ENCODE assay signal across 8 mouse cellular contexts in the genomic region with DNA sequence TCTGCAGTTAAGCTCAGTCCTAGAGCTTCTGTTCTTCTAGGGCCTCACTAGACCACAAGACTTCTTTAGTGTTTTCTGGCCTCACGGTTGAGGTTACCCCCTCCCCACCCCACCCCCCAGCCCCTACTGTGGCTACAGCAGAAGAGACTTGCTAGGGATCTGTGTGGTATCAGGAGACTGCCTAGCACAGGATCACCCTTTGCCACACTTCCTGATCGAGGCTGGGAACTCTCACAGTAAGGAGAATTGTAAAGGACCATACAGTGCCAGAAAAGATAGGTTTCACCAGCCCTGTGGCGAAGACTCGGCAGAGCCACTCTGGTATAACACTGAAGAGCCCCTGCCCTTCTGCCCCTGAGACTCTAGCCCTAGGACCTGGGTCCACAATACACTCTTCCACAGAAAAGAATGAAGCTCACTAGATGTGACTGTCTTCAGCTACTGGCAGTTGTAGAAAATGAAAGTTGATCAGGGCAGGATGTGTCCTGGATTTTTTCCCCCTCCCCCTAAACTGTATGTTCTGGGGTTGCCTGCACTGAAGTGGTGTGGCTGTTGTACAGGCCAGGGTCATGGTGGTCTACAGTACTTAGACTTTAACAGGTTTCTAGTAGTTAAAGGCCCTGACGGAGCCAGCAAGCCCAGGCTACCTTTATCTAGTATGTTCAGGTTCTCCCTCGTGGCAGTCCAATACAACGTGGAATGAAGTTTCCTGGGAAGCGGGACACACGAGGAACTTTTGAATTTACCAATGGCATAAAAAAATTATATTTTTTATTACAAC.
DNase-seq lines count a peak whose midpoint lies in the region; ATAC-seq and TF ChIP-seq lines count a peak whose summit lies in the region.

No protein-coding gene starts in this region.

- peak overlapping the region; percentile 99 for H3K27ac ChIP-seq in kidney, postnatal 0 days
- peak overlapping the region; percentile 91 for H3K27ac ChIP-seq in MEL (ENCODE audit: control insufficient read depth, low read depth, low read length)
- peak overlapping the region; percentile 100 for H3K27ac ChIP-seq in brown adipose tissue, adult 24 weeks (replicated peaks; ENCODE audit: low read depth, low read length)
- H3K27ac ChIP-seq in limb, embryonic 14.5 days (replicated peaks; ENCODE audit: low read depth, low read length), result no peak overlapping the region

- peaks cover 66% of the 10 kb centered on the region for H3K79me2 ChIP-seq in MEL (ENCODE audit: control insufficient read depth, insufficient read depth, low read length, poor library complexity)

- peaks cover 18% of the 10 kb centered on the region for H3K4me1 ChIP-seq in kidney, postnatal 0 days (replicated peaks; ENCODE audit: insufficient read depth, low read length)
- peaks cover 0 to 8% of the 10 kb centered on the region in 2 experiments; a peak in 3 of 4 replicates for H3K4me1 ChIP-seq in MEL (ENCODE audit: control insufficient read depth in 1 of 2, insufficient read depth in 2 of 2, low read length in 2 of 2)
- H3K4me1 ChIP-seq in brown adipose tissue, adult 24 weeks (ENCODE audit: control insufficient read depth, insufficient read depth, insufficient read length, low read length), result peaks cover 14% of the 10 kb centered on the region
- peaks cover 31% of the 10 kb centered on the region for H3K4me1 ChIP-seq in limb, embryonic 14.5 days (ENCODE audit: control insufficient read depth, insufficient read depth, low read length)

- no peaks in the 10 kb centered on the region for H3K9me3 ChIP-seq in kidney, postnatal 0 days (replicated peaks; ENCODE audit: low read length)
- H3K9me3 ChIP-seq in MEL (replicated peaks; ENCODE audit: insufficient read depth, low read length), result no peaks in the 10 kb centered on the region
- H3K9me3 ChIP-seq in limb, embryonic 14.5 days (ENCODE audit: control insufficient read depth, low read length), result no peaks in the 10 kb centered on the region

- peak in 1 of 2 experiments; percentile 45; a peak in 1 of 4 replicates for TF ChIP-seq EP300 in MEL (IDR thresholded peaks at IDR 0.05; ENCODE audit: low read depth in 1 of 2, low read length in 2 of 2)

- peak; percentile 7 to 58; a peak in 1 of 4 replicates for TF ChIP-seq POLR2A in MEL (IDR thresholded peaks at IDR 0.05; ENCODE audit: control insufficient read depth in 1 of 2, insufficient read depth in 1 of 2, low read depth in 1 of 2, low read length in 2 of 2, poor library complexity in 1 of 2)
- no peak for TF ChIP-seq POLR2A in limb, embryonic 14.5 days (IDR thresholded peaks at IDR 0.05; ENCODE audit: borderline replicate concordance, extremely low read depth, insufficient read depth, insufficient read length)

- H3K4me2 ChIP-seq in kidney, postnatal 0 days (ENCODE audit: low read length), result peak overlapping the region; percentile 87
- H3K4me2 ChIP-seq in limb, embryonic 14.5 days (replicated peaks; ENCODE audit: low read depth, low read length, severe bottlenecking), result peak overlapping the region; percentile 77

- WGBS in kidney, postnatal 0 days, result 51% methylated on average over 9 of the region's 9 CpGs
- WGBS in limb, embryonic 14.5 days, result 59% methylated on average over 9 of the region's 9 CpGs

- no peak for ATAC-seq in kidney, postnatal 0 days (replicated peaks; ENCODE audit: low FRiP score, low read depth)
- no peak for ATAC-seq in limb, embryonic 14.5 days (ENCODE audit: low FRiP score, low read depth)

- 0 out of 2 replicates have a peak, but pooled peaks cover under 1% of the 10 kb centered on the region for H3K36me3 ChIP-seq in kidney, postnatal 0 days (ENCODE audit: insufficient read depth, low read length)
- H3K36me3 ChIP-seq in MEL (ENCODE audit: control insufficient read depth in 1 of 2, insufficient read depth in 2 of 2, low read length in 2 of 2), result peaks cover 2 to 10% of the 10 kb centered on the region in 2 experiments; a peak in 3 of 4 replicates
- peaks cover 5% of the 10 kb centered on the region; the same call in 1 of the 2 replicates for H3K36me3 ChIP-seq in limb, embryonic 14.5 days (ENCODE audit: control insufficient read depth, insufficient read depth, low read length)

- H3K9ac ChIP-seq in kidney, postnatal 0 days (ENCODE audit: low read depth, low read length), result peak overlapping the region; percentile 50; the same call in 1 of the 2 replicates
- H3K9ac ChIP-seq in MEL (ENCODE audit: control insufficient read depth, low read depth, low read length, poor library complexity, severe bottlenecking), result peak overlapping the region; percentile 99
- H3K9ac ChIP-seq in limb, embryonic 14.5 days (ENCODE audit: low read depth, low read length, severe bottlenecking), result 0 out of 2 replicates have a peak overlapping the region, but pooled peaks have one; percentile 5

- TF ChIP-seq CTCF in kidney, postnatal 0 days (IDR thresholded peaks at IDR 0.05; ENCODE audit: low read depth), result no peak
- no peak for TF ChIP-seq CTCF in MEL (IDR thresholded peaks at IDR 0.05 in 2 of 3, conservative IDR thresholded peaks at IDR 0.05 in 1 of 3; ENCODE audit: control insufficient read depth in 1 of 3, insufficient read depth in 1 of 3, low read depth in 2 of 3, low read length in 3 of 3, poor library complexity in 1 of 3, severe bottlenecking in 1 of 3)

- TF ChIP-seq RAD21 in MEL (IDR thresholded peaks at IDR 0.05; ENCODE audit: low read depth, low read length), result no peak

- no peaks in the 10 kb centered on the region for H3K27me3 ChIP-seq in kidney, postnatal 0 days (ENCODE audit: insufficient read depth, low read length)
- H3K27me3 ChIP-seq in MEL (ENCODE audit: control insufficient read depth in 1 of 2, insufficient read depth in 2 of 2, low read length in 2 of 2), result no peaks in the 10 kb centered on the region; a peak in 1 of 4 replicates
- H3K27me3 ChIP-seq in limb, embryonic 14.5 days (ENCODE audit: control insufficient read depth, insufficient read depth, low read length), result 0 out of 2 replicates have a peak, but pooled peaks cover 2% of the 10 kb centered on the region

- no peak for DNase-seq in kidney, postnatal 0 days (ENCODE audit: low spot score)
- DNase-seq in kidney, postnatal 36 days, result no peak
- peak; percentile 79 for DNase-seq in MEL (ENCODE audit: low read depth, low spot score)
- DNase-seq in limb, embryonic 14.5 days (ENCODE audit: low spot score), result no peak
- DNase-seq in retina, embryonic 14.5 days (ENCODE audit: low spot score), result no peak
- DNase-seq in left cerebral cortex, adult 11 months (ENCODE audit: low spot score), result no peak
- DNase-seq in layer of hippocampus, adult 18-20 months (ENCODE audit: low spot score in 2 of 2), result no peak

- no peak overlapping the region for H3K4me3 ChIP-seq in kidney, postnatal 0 days (replicated peaks; ENCODE audit: low read depth, low read length)
- peak overlapping the region; percentile 67 to 98 for H3K4me3 ChIP-seq in MEL (ENCODE audit: control insufficient read depth in 1 of 2, insufficient read depth in 1 of 2, low read depth in 2 of 2, low read length in 2 of 2)
- H3K4me3 ChIP-seq in brown adipose tissue, adult 24 weeks (ENCODE audit: insufficient read depth, low read depth, low read length), result peak overlapping the region; percentile 92
- H3K4me3 ChIP-seq in limb, embryonic 14.5 days (replicated peaks; ENCODE audit: low read length), result peak overlapping the region; percentile 95; the same call in 1 of the 2 replicates

TF ChIP-seq in MEL, 35 proteins besides CTCF, POLR2A, EP300 and RAD21 (continues in another document):
- 0 out of 2 replicates have a peak, but pooled peaks have one; percentile 59 for TF ChIP-seq ETS1 (IDR thresholded peaks at IDR 0.05; ENCODE audit: low read depth, low read length)
- no peak for TF ChIP-seq NRF1 (IDR thresholded peaks at IDR 0.05; ENCODE audit: insufficient read depth, low read depth, low read length, poor library complexity, severe bottlenecking)
- no peak for TF ChIP-seq GABPA (IDR thresholded peaks at IDR 0.05; ENCODE audit: low read depth, low read length)
- TF ChIP-seq ZC3H11A (IDR thresholded peaks at IDR 0.05; ENCODE audit: low read depth, low read length), result no peak
- TF ChIP-seq POLR2AphosphoS2 (IDR thresholded peaks at IDR 0.05; ENCODE audit: low read length), result peak; percentile 94
- peak; percentile 93 for TF ChIP-seq ZMIZ1 (IDR thresholded peaks at IDR 0.05; ENCODE audit: low read depth, low read length)
- TF ChIP-seq JUND (IDR thresholded peaks at IDR 0.05; ENCODE audit: low read depth, low read length), result no peak
- no peak for TF ChIP-seq ZKSCAN1 (IDR thresholded peaks at IDR 0.05; ENCODE audit: low read depth, low read length)
- TF ChIP-seq HCFC1 (IDR thresholded peaks at IDR 0.05; ENCODE audit: low read depth, low read length), result peak; percentile 7; the same call in 1 of the 2 replicates
- peak; percentile 95 for TF ChIP-seq MXI1 (IDR thresholded peaks at IDR 0.05; ENCODE audit: low read depth, low read length)
- no peak for TF ChIP-seq KAT2A (conservative IDR thresholded peaks at IDR 0.05; ENCODE audit: low read depth, low read length)
- TF ChIP-seq BHLHE40 (IDR thresholded peaks at IDR 0.05; ENCODE audit: borderline replicate concordance, low read depth, low read length), result no peak
- TF ChIP-seq CHD2 (IDR thresholded peaks at IDR 0.05; ENCODE audit: low read length), result no peak
- TF ChIP-seq MYC (IDR thresholded peaks at IDR 0.05; ENCODE audit: low read depth, low read length), result peak; percentile 98
- TF ChIP-seq ELF1 (IDR thresholded peaks at IDR 0.05; ENCODE audit: low read depth, low read length), result no peak
- TF ChIP-seq MYB (IDR thresholded peaks at IDR 0.05; ENCODE audit: low read depth, low read length), result no peak
- TF ChIP-seq TCF12 (IDR thresholded peaks at IDR 0.05; ENCODE audit: low read depth, low read length), result no peak; the same call in 1 of the 2 replicates
- peak; percentile 96 for TF ChIP-seq MAX (IDR thresholded peaks at IDR 0.05; ENCODE audit: low read length)
- TF ChIP-seq CHD1 (IDR thresholded peaks at IDR 0.05; ENCODE audit: low read depth, low read length), result peak; percentile 59
- peak; percentile 11; the same call in 1 of the 2 replicates for TF ChIP-seq TAL1 (IDR thresholded peaks at IDR 0.05; ENCODE audit: low read length)
- no peak for TF ChIP-seq UBTF (IDR thresholded peaks at IDR 0.05; ENCODE audit: borderline replicate concordance, insufficient read depth, low read depth, low read length)
- peak; percentile 94 for TF ChIP-seq SIN3A (IDR thresholded peaks at IDR 0.05; ENCODE audit: low read length)
- peak; percentile 77 for TF ChIP-seq NELFE (IDR thresholded peaks at IDR 0.05; ENCODE audit: low read depth, low read length)
- no peak for TF ChIP-seq USF2 (IDR thresholded peaks at IDR 0.05; ENCODE audit: borderline replicate concordance in 1 of 2, insufficient read depth in 1 of 2, low read depth in 1 of 2, low read length in 2 of 2)
- TF ChIP-seq MEF2A (IDR thresholded peaks at IDR 0.05; ENCODE audit: extremely low read depth, insufficient replicate concordance, low read depth, low read length, poor library complexity, severe bottlenecking), result no peak
- no peak for TF ChIP-seq USF1 (IDR thresholded peaks at IDR 0.05; ENCODE audit: low read depth, low read length)
- no peak for TF ChIP-seq E2F4 (IDR thresholded peaks at IDR 0.05; ENCODE audit: borderline replicate concordance, low read depth, low read length)

Comparison
In these comparisons a context has a peak if more than half of its experiments do, and no peak if none do; other contexts are left out.
1. H3K9ac ChIP-seq: peak in every context shown above with its lines; median percentile 99 in MEL; 50 in kidney, postnatal 0 days; 5 in limb, embryonic 14.5 days.